Comparison of ENCODE assay signal across 26 mouse cellular contexts in the genomic region with DNA sequence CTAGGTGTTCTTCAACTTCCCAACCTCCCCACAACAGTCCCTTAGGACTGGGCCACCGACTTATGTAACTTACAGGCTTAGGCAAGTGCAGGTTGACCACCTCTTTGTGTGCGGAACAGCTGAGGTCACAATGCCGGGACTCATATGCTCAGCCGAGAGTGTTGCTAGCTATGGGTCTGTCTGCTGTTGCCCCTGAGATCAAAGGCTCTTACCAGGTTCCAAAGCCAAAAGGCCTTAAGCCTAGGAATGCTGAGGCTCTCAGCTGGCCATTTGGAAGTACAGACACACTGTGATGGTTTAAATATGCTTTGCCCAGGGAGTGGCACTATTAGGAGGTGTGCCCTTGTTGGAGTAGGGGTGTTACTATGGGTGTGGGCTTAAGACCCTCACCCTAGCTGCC. TPM values are rescaled to one million over a fixed set of nuclear protein-coding genes. Genes with fewer than 3 reads are reported as not detected.
"Had no signal": no experiment of that assay in that cellular context is flagged by ENCODE, and none has a peak within 500 bp of the region (broad histone marks: within the 10 kb centered on the region; RNA-seq: fewer than 3 reads in every experiment).

A gene (minus strand): TSS at position 101 of the 400 bp plus-strand sequence.

- H3K36me3 ChIP-seq: neural tube, embryonic 12.5 days; neural tube, embryonic 13.5 days; neural tube, embryonic 15.5 days; stomach, embryonic 15.5 days had no signal

- H3K4me1 ChIP-seq: neural tube, embryonic 12.5 days; neural tube, embryonic 13.5 days; stomach, embryonic 15.5 days had no signal

- H3K27ac ChIP-seq: neural tube, embryonic 12.5 days; neural tube, embryonic 13.5 days; neural tube, embryonic 15.5 days; stomach, embryonic 15.5 days; stomach, postnatal 0 days had no signal

- H3K27me3 ChIP-seq: neural tube, embryonic 12.5 days; neural tube, embryonic 13.5 days; neural tube, embryonic 15.5 days; stomach, embryonic 15.5 days had no signal

- H3K4me3 ChIP-seq: neural tube, embryonic 12.5 days; neural tube, embryonic 13.5 days; neural tube, embryonic 15.5 days; stomach, embryonic 15.5 days had no signal

- H3K9ac ChIP-seq: neural tube, embryonic 12.5 days; neural tube, embryonic 13.5 days; neural tube, embryonic 15.5 days; stomach, embryonic 15.5 days had no signal

- H3K9me3 ChIP-seq: neural tube, embryonic 12.5 days; neural tube, embryonic 13.5 days; neural tube, embryonic 15.5 days; stomach, embryonic 15.5 days had no signal

- H3K4me2 ChIP-seq: neural tube, embryonic 12.5 days; neural tube, embryonic 13.5 days; neural tube, embryonic 15.5 days; stomach, embryonic 15.5 days had no signal

- DNase-seq: retina, postnatal 1 day; right cerebral cortex, adult 18-20 months; right cerebral cortex, postnatal 14 days; right cerebral cortex, postnatal 25 days; right cerebral cortex, postnatal 4 days; spleen, adult 18-20 months; thymus, adult 18-20 months; thymus, adult 2 months; thymus, postnatal 14 days; thymus, postnatal 25 days; thymus, postnatal 36 days; thymus, postnatal 4 days had no signal

RNA-seq across cellular contexts. Expression of the gene that starts here (rescaled TPM):
- total RNA-seq: neutrophil, adult 5-6 weeks had no signal
- polyA plus RNA-seq: neural tube, embryonic 11.5 days; neural tube, embryonic 12.5 days; neural tube, embryonic 13.5 days; neural tube, embryonic 14.5 days; neural tube, embryonic 15.5 days; small intestine, adult 2 months; spleen, adult 2 months; stomach, embryonic 14.5 days; stomach, embryonic 15.5 days; stomach, embryonic 16.5 days; stomach, postnatal 0 days; thymus, postnatal 0 days; urinary bladder, adult 2 months had no signal
